In genomic region chr8:4216791-4217621, GRCm38 (mm10) we compare ENCODE assay signal across 8 mouse cellular contexts. TPM values are rescaled to one million over a fixed set of nuclear protein-coding genes. Genes with fewer than 3 reads are reported as not detected.
A peak's percentile ranks its signal among the peaks of the same experiment; 100 is the strongest.
DNase-seq lines count a peak whose midpoint lies in the region; ATAC-seq and TF ChIP-seq lines count a peak whose summit lies in the region.

Gene Prr36, minus strand, starts transcription at chr8:4217459.

- no peak for TF ChIP-seq EP300 in ES-Bruce4 (IDR thresholded peaks at IDR 0.05; ENCODE audit: insufficient read depth, low read depth, low read length)

- TF ChIP-seq CTCF in gastrocnemius, adult 2 months (IDR thresholded peaks at IDR 0.05), result no peak
- TF ChIP-seq CTCF in ES-Bruce4 (IDR thresholded peaks at IDR 0.05; ENCODE audit: low read depth, low read length), result no peak

- ATAC-seq in hindbrain, embryonic 13.5 days (ENCODE audit: low FRiP score), result peak; percentile 93
- no peak for ATAC-seq in liver, embryonic 11.5 days (replicated peaks; ENCODE audit: low FRiP score)

- WGBS in hindbrain, embryonic 13.5 days, result 1% methylated on average over 44 of the region's 44 CpGs
- 3% methylated on average over 44 of the region's 44 CpGs for WGBS in liver, embryonic 11.5 days

- H3K9ac ChIP-seq in ES-Bruce4 (ENCODE audit: low read depth, poor library complexity, severe bottlenecking), result peak within 1 kb of the TSS; percentile 65
- H3K9ac ChIP-seq in hindbrain, embryonic 13.5 days, result peak within 1 kb of the TSS; percentile 93
- no peak within 1 kb of the TSS; the same call in 1 of the 2 replicates for H3K9ac ChIP-seq in liver, embryonic 11.5 days (ENCODE audit: low read depth, low read length)

- peaks cover 4% of the 10 kb centered on the region for H3K4me1 ChIP-seq in ES-Bruce4 (ENCODE audit: control insufficient read depth, insufficient read depth, low read length)
- H3K4me1 ChIP-seq in hindbrain, embryonic 13.5 days (replicated peaks), result peaks cover 45% of the 10 kb centered on the region
- H3K4me1 ChIP-seq in liver, embryonic 11.5 days (replicated peaks; ENCODE audit: control insufficient read depth, insufficient read depth, low read length), result peaks cover 21% of the 10 kb centered on the region

- H3K4me2 ChIP-seq in hindbrain, embryonic 13.5 days, result peak within 1 kb of the TSS; percentile 87
- H3K4me2 ChIP-seq in liver, embryonic 11.5 days, result peak within 1 kb of the TSS; percentile 74

- H3K27ac ChIP-seq in gastrocnemius, adult 2 months, result no peak within 1 kb of the TSS
- H3K27ac ChIP-seq in ES-Bruce4 (ENCODE audit: insufficient read depth, low read length), result no peak within 1 kb of the TSS
- peak within 1 kb of the TSS; percentile 97 for H3K27ac ChIP-seq in hindbrain, embryonic 13.5 days
- no peak within 1 kb of the TSS for H3K27ac ChIP-seq in liver, embryonic 11.5 days (ENCODE audit: low read depth, low read length)

- H3K9me3 ChIP-seq in ES-Bruce4 (replicated peaks; ENCODE audit: control insufficient read depth, insufficient read depth, low read length, poor library complexity, severe bottlenecking), result no peaks in the 10 kb centered on the region
- no peaks in the 10 kb centered on the region for H3K9me3 ChIP-seq in hindbrain, embryonic 13.5 days
- no peaks in the 10 kb centered on the region for H3K9me3 ChIP-seq in liver, embryonic 11.5 days (ENCODE audit: control insufficient read depth, low read length)

- peak within 1 kb of the TSS; percentile 63 for H3K4me3 ChIP-seq in gastrocnemius, adult 2 months
- peak within 1 kb of the TSS; percentile 66 for H3K4me3 ChIP-seq in ES-Bruce4 (ENCODE audit: low read depth, low read length)
- H3K4me3 ChIP-seq in hindbrain, embryonic 13.5 days, result peak within 1 kb of the TSS; percentile 68
- peak within 1 kb of the TSS; percentile 40 for H3K4me3 ChIP-seq in liver, embryonic 11.5 days (ENCODE audit: low read depth, low read length)

- no peaks in the 10 kb centered on the region; the same call in 1 of the 2 replicates for H3K27me3 ChIP-seq in ES-Bruce4 (ENCODE audit: control insufficient read depth, insufficient read depth, low read length, poor library complexity, severe bottlenecking)
- H3K27me3 ChIP-seq in hindbrain, embryonic 13.5 days, result 0 out of 2 replicates have a peak, but pooled peaks cover 4% of the 10 kb centered on the region
- peaks cover 58% of the 10 kb centered on the region for H3K27me3 ChIP-seq in liver, embryonic 11.5 days (replicated peaks; ENCODE audit: control insufficient read depth, insufficient read depth, low read length)

- H3K36me3 ChIP-seq in ES-Bruce4 (ENCODE audit: control insufficient read depth, insufficient read depth, low read length, poor library complexity, severe bottlenecking), result no peaks in the 10 kb centered on the region
- peaks cover 10% of the 10 kb centered on the region for H3K36me3 ChIP-seq in hindbrain, embryonic 13.5 days
- H3K36me3 ChIP-seq in liver, embryonic 11.5 days (ENCODE audit: control insufficient read depth, insufficient read depth, low read length), result no peaks in the 10 kb centered on the region

- DNase-seq in gastrocnemius, adult 2 months, result no peak
- DNase-seq in gastrocnemius, adult 8-10 months (ENCODE audit: low spot score in 2 of 2), result no peak
- peak; percentile 52 to 57 for DNase-seq in cerebellum, postnatal 36 days
- peak; percentile 60 for DNase-seq in liver, embryonic 11.5 days (ENCODE audit: low spot score)
- DNase-seq in retina, embryonic 14.5 days (ENCODE audit: low spot score), result peak; percentile 84
- DNase-seq in gastrocnemius, postnatal 10 days, result no peak

- intact Hi-C loops in gastrocnemius, adult 2 months (cut with DNase I), result no loop called here

- TF ChIP-seq POLR2A in ES-Bruce4 (IDR thresholded peaks at IDR 0.05; ENCODE audit: insufficient read depth, low read length), result no peak

RNA-seq across cellular contexts. Expression of gene Prr36, which starts in this region (rescaled TPM):
- not detected for total RNA-seq in gastrocnemius, adult 2 months (2021)
- total RNA-seq in gastrocnemius, adult 8-10 months (2022), result not detected
- 7.2 and 10.7 TPM in 2 replicates for polyA plus RNA-seq in ES-Bruce4 (2011; ENCODE audit: insufficient read depth, insufficient read length, low read depth, missing spikeins)
- polyA plus RNA-seq in hindbrain, embryonic 13.5 days (2015; fragmentation: Nextera tagmentation; extraction: Ambion mirVana), result 40.2 and 47.7 TPM in 2 replicates
- 1.0 and 1.4 TPM in 2 replicates for polyA plus RNA-seq in liver, embryonic 11.5 days (2014; fragmentation: Nextera tagmentation; extraction: Ambion mirVana)
- total RNA-seq in gastrocnemius, postnatal 10 days (2021), result under 1 TPM; 0.16 to 0.21 TPM

Comparison
In these comparisons a context has a peak if more than half of its experiments do, and no peak if none do; other contexts are left out.
1. DNase-seq: peak in cerebellum, postnatal 36 days (2 of 2), liver, embryonic 11.5 days (single experiment) and retina, embryonic 14.5 days (single experiment); none in gastrocnemius, adult 2 months (single experiment), gastrocnemius, adult 8-10 months (0 of 2) and gastrocnemius, postnatal 10 days (single experiment).
2. Peak in every context shown above with its lines, with median percentiles within 50 percentile points of each other: H3K4me3 ChIP-seq.